In the genomic region with DNA sequence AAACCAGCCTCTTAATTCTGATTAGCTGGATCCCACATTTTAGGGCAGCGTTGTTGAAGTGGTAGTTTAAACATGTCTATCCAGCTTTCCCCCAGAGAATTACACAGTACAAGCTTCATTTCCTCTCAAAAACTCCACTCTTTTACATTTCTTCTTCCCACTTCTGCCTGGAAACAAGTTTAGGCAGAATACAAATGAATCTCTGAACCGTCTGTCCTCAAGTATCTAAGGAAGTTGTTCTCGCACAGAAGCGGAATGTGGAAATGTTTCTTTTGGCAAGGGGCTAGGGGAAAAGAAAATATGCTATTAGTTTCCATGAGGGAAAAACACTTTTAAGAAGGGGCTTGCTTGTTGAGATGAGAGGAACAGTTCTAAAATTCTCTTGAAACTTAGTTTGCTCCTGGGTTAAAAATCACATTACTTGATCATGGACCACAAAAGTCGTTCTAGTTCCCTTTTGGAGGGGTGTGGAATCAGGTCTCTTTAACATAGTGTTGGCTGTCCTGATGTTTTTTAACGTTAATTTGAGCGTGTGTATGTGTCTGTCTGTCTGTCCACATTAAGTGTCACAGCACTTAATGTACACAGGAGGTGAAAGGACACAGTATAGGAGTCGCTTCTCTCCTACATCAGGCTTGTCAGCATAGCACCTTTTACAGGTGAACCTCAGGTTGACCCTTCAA, we compare ENCODE assay signal across 8 mouse cellular contexts. TPM values are rescaled to one million over a fixed set of nuclear protein-coding genes. Genes with fewer than 3 reads are reported as not detected.
A peak's percentile ranks its signal among the peaks of the same experiment; 100 is the strongest.
DNase-seq lines count a peak whose midpoint lies in the region; ATAC-seq lines count a peak whose summit lies in the region.

No protein-coding gene starts in this region.

- peak overlapping the region; percentile 64 for H3K9ac ChIP-seq in embryonic facial prominence, embryonic 15.5 days
- peak overlapping the region; percentile 53; the same call in 1 of the 2 replicates for H3K9ac ChIP-seq in midbrain, embryonic 14.5 days (replicated peaks; ENCODE audit: low read length)

- ATAC-seq in embryonic facial prominence, embryonic 15.5 days (ENCODE audit: insufficient number of reproducible peaks, low FRiP score, low TSS enrichment, low read depth): no peak
- ATAC-seq in midbrain, embryonic 14.5 days (ENCODE audit: low FRiP score, low TSS enrichment): no peak

- peak; percentile 57 to 69 for DNase-seq in heart, adult 9 months (ENCODE audit: low spot score in 2 of 2)
- no peak for DNase-seq in heart, postnatal 14 days
- DNase-seq in induced T-regulatory cell, adult 2 months (ENCODE audit: low read depth): peak; percentile 65
- DNase-seq in midbrain, embryonic 14.5 days: no peak
- no peak for DNase-seq in cerebellum, adult 9-11 months
- no peak for DNase-seq in urinary bladder, postnatal 14 days (ENCODE audit: low spot score)
- DNase-seq in urinary bladder, postnatal 4 days (ENCODE audit: low spot score in 2 of 2): no peak

- 13% methylated on average over 8 of the region's 8 CpGs for WGBS in embryonic facial prominence, embryonic 15.5 days
- 33% methylated on average over 8 of the region's 8 CpGs for WGBS in midbrain, embryonic 14.5 days

- H3K9me3 ChIP-seq in embryonic facial prominence, embryonic 15.5 days (replicated peaks): no peaks in the 10 kb centered on the region
- H3K9me3 ChIP-seq in midbrain, embryonic 14.5 days (ENCODE audit: control insufficient read depth, low read length): no peaks in the 10 kb centered on the region

- no peaks in the 10 kb centered on the region for H3K36me3 ChIP-seq in embryonic facial prominence, embryonic 15.5 days
- H3K36me3 ChIP-seq in midbrain, embryonic 14.5 days (ENCODE audit: control insufficient read depth, insufficient read depth, low read length): no peaks in the 10 kb centered on the region

- no peaks in the 10 kb centered on the region for H3K27me3 ChIP-seq in embryonic facial prominence, embryonic 15.5 days
- no peaks in the 10 kb centered on the region for H3K27me3 ChIP-seq in midbrain, embryonic 14.5 days (ENCODE audit: control insufficient read depth, insufficient read depth, low read length)

- peak overlapping the region; percentile 100 for H3K27ac ChIP-seq in embryonic facial prominence, embryonic 15.5 days (replicated peaks)
- peak overlapping the region; percentile 100 for H3K27ac ChIP-seq in midbrain, embryonic 14.5 days (replicated peaks; ENCODE audit: low read depth, low read length)

- H3K4me2 ChIP-seq in embryonic facial prominence, embryonic 15.5 days (replicated peaks): peak overlapping the region; percentile 54
- H3K4me2 ChIP-seq in midbrain, embryonic 14.5 days (ENCODE audit: low read length): peak overlapping the region; percentile 67

- peaks cover 8% of the 10 kb centered on the region for H3K4me1 ChIP-seq in embryonic facial prominence, embryonic 15.5 days
- no peaks in the 10 kb centered on the region for H3K4me1 ChIP-seq in midbrain, embryonic 14.5 days (ENCODE audit: control insufficient read depth, insufficient read depth, low read length)

- peak overlapping the region; percentile 80 for H3K4me3 ChIP-seq in embryonic facial prominence, embryonic 15.5 days (replicated peaks)
- peak overlapping the region; percentile 100 for H3K4me3 ChIP-seq in midbrain, embryonic 14.5 days (replicated peaks; ENCODE audit: low read depth, low read length)

- intact Hi-C loops in heart, postnatal 14 days (cut with DNase I): loop anchor here (1.0 kb wide), 1 partner anchor 35 kb away; no protein-coding TSS in a partner anchor

RNA-seq across cellular contexts. Expression of a gene that starts 17.7 kb away (rescaled TPM):
- 10 to 100 TPM; 46.4 to 56.0 TPM for total RNA-seq in heart, postnatal 14 days (2021)
- polyA plus RNA-seq in embryonic facial prominence, embryonic 15.5 days (2015; fragmentation: Nextera tagmentation; extraction: Ambion mirVana): 46.7 and 53.0 TPM in 2 replicates
- 35.9 and 49.8 TPM in 2 replicates for polyA plus RNA-seq in midbrain, embryonic 14.5 days (2014; fragmentation: Nextera tagmentation; extraction: Ambion mirVana)

Comparison
In these comparisons a context has a peak if more than half of its experiments do, and no peak if none do; other contexts are left out.
1. DNase-seq: peak in heart, adult 9 months (2 of 2) and induced T-regulatory cell, adult 2 months (single experiment); none in heart, postnatal 14 days (0 of 2), midbrain, embryonic 14.5 days (single experiment), cerebellum, adult 9-11 months (single experiment), urinary bladder, postnatal 14 days (single experiment) and urinary bladder, postnatal 4 days (0 of 2).